Mouse (Mus musculus) heart, adult 2 months (tissue): ENCODE data around the gene Gm20388.

Source experiments
- CTCF ChIP-seq: fragments of 200-600 bp; IDR thresholded peaks from 2 replicates; pipeline ENCODE4 v1.8.1; 2022; ENCODE audit warnings: antibody characterized with exemption, mild to moderate bottlenecking, moderate library complexity
- POLR2A ChIP-seq: fragments of 200-500 bp; IDR thresholded peaks from 2 replicates; pipeline ENCODE4 v1.6.1; 2011; ENCODE audit warnings: mild to moderate bottlenecking, low read depth, low read length, control low read depth; ENCODE audit not compliant: insufficient read depth

GRCm38 (mm10) chr8:122342806-122343209, 2432.2 kb downstream of the Gm20388 start:
- TF ChIP-seq CTCF (peak; percentile 38), POLR2A (peak; percentile 43; the same call in 1 of the 2 replicates)
